In the genomic region with DNA sequence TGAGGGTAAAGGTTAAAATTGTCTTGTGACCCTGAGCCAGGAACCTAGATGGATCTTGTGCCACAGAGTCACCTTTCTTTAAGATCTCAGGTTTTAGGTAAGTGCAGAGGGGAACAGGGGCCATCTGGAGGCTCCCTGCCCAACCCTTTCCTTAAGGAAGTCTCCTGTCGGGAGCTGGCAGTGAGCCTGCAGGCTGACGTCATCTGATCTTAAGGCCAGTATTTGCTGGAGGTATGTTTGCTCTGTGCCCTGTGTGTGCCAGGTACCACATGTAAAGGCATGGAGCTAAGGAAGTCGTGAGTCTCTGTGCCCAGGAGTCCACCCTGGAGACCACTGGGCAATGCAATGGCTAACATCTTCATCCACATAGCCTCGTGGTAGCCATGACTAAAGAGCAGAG, we compare ENCODE assay signal across 12 mouse cellular contexts. TPM values are rescaled to one million over a fixed set of nuclear protein-coding genes. Genes with fewer than 3 reads are reported as not detected.
DNase-seq lines count a peak whose midpoint lies in the region; ATAC-seq and TF ChIP-seq lines count a peak whose summit lies in the region.
"Had no signal": no experiment of that assay in that cellular context is flagged by ENCODE, and none has a peak within 500 bp of the region (broad histone marks: within the 10 kb centered on the region; RNA-seq: fewer than 3 reads in every experiment).

No protein-coding gene starts in this region.

- no peak for ATAC-seq in kidney, embryonic 14.5 days (ENCODE audit: low FRiP score, low TSS enrichment)
- ATAC-seq in hindbrain, postnatal 0 days: no peak
- ATAC-seq: forebrain, embryonic 14.5 days had no signal

- no peak for TF ChIP-seq CTCF in hindbrain, postnatal 0 days (IDR thresholded peaks at IDR 0.05; ENCODE audit: low read depth)

- H3K4me3 ChIP-seq in kidney, embryonic 14.5 days (ENCODE audit: low read length): no peak overlapping the region
- H3K4me3 ChIP-seq in hindbrain, postnatal 0 days (ENCODE audit: low read length): no peak overlapping the region
- H3K4me3 ChIP-seq: hindbrain, embryonic 15.5 days; liver, embryonic 13.5 days had no signal

- H3K4me1 ChIP-seq in kidney, embryonic 14.5 days (ENCODE audit: control insufficient read depth, insufficient read depth, low read length): no peaks in the 10 kb centered on the region
- no peaks in the 10 kb centered on the region for H3K4me1 ChIP-seq in hindbrain, postnatal 0 days (ENCODE audit: insufficient read depth, low read length)
- H3K4me1 ChIP-seq: hindbrain, embryonic 15.5 days; liver, embryonic 13.5 days had no signal

- H3K9me3 ChIP-seq in kidney, embryonic 14.5 days (ENCODE audit: control insufficient read depth, low read length): no peaks in the 10 kb centered on the region
- H3K9me3 ChIP-seq in hindbrain, postnatal 0 days (ENCODE audit: low read length): no peaks in the 10 kb centered on the region
- H3K9me3 ChIP-seq: G1E; hindbrain, embryonic 15.5 days; liver, embryonic 13.5 days had no signal

- no peak overlapping the region for H3K4me2 ChIP-seq in kidney, embryonic 14.5 days (replicated peaks; ENCODE audit: low read depth, low read length)
- H3K4me2 ChIP-seq in hindbrain, postnatal 0 days (ENCODE audit: low read depth, low read length): no peak overlapping the region
- H3K4me2 ChIP-seq: hindbrain, embryonic 15.5 days; liver, embryonic 13.5 days had no signal

- no peaks in the 10 kb centered on the region for H3K27me3 ChIP-seq in kidney, embryonic 14.5 days (ENCODE audit: control insufficient read depth, insufficient read depth, low read length)
- H3K27me3 ChIP-seq in hindbrain, postnatal 0 days (ENCODE audit: insufficient read depth, low read length): no peaks in the 10 kb centered on the region
- H3K27me3 ChIP-seq: hindbrain, embryonic 15.5 days; liver, embryonic 13.5 days had no signal

- no peak overlapping the region for H3K27ac ChIP-seq in kidney, embryonic 14.5 days (ENCODE audit: low read depth, low read length)
- no peak overlapping the region for H3K27ac ChIP-seq in hindbrain, postnatal 0 days
- H3K27ac ChIP-seq: hindbrain, embryonic 15.5 days; liver, embryonic 13.5 days had no signal

- H3K36me3 ChIP-seq in kidney, embryonic 14.5 days (ENCODE audit: control insufficient read depth, insufficient read depth, low read length): no peaks in the 10 kb centered on the region
- H3K36me3 ChIP-seq in hindbrain, postnatal 0 days (ENCODE audit: insufficient read depth, low read length): no peaks in the 10 kb centered on the region
- H3K36me3 ChIP-seq: G1E; hindbrain, embryonic 15.5 days; liver, embryonic 13.5 days had no signal

- no peak overlapping the region for H3K9ac ChIP-seq in kidney, embryonic 14.5 days (ENCODE audit: low read depth, low read length)
- H3K9ac ChIP-seq in hindbrain, postnatal 0 days (replicated peaks; ENCODE audit: low read length): no peak overlapping the region
- H3K9ac ChIP-seq: hindbrain, embryonic 15.5 days; liver, embryonic 13.5 days had no signal

- 69% methylated on average over 4 of the region's 4 CpGs for WGBS in kidney, embryonic 14.5 days
- WGBS in hindbrain, postnatal 0 days: 70% methylated on average over 4 of the region's 4 CpGs

- DNase-seq in adrenal gland, postnatal 14 days: peak; percentile 35
- no peak for DNase-seq in adrenal gland, adult 18-20 months (ENCODE audit: low spot score in 2 of 2)
- peak; percentile 46 for DNase-seq in kidney, adult 18-20 months
- DNase-seq in kidney, postnatal 25 days: peak; percentile 70
- peak; percentile 74 to 78 for DNase-seq in lung, postnatal 4 days
- no peak for DNase-seq in Muller cell, postnatal 12 days (ENCODE audit: inconsistent ontology term)
- no peak for DNase-seq in hindbrain, postnatal 0 days (ENCODE audit: low spot score)
- DNase-seq: liver, embryonic 13.5 days had no signal

RNA-seq across cellular contexts. Expression of gene Spata13, which starts 27.6 kb away (rescaled TPM):
- 110 and 120 TPM in 2 replicates for total RNA-seq in adrenal gland, postnatal 14 days (2021)
- 100 to 1,000 TPM in 1 of 2 experiments, 10 to 100 TPM in 1; 95.8 to 130 TPM for total RNA-seq in adrenal gland, adult 18-20 months (2021)
- polyA plus RNA-seq in kidney, embryonic 14.5 days (2014; fragmentation: Nextera tagmentation; extraction: Ambion mirVana): 54.1 and 65.7 TPM in 2 replicates
- total RNA-seq in hindbrain, postnatal 0 days (2014; rRNA removed): 34.1 and 39.8 TPM in 2 replicates
- 16.5 and 17.0 TPM in 2 replicates for polyA plus RNA-seq in hindbrain, postnatal 0 days (2015; fragmentation: Nextera tagmentation; extraction: Ambion mirVana)

Comparison
In these comparisons a context has a peak if more than half of its experiments do, and no peak if none do; other contexts are left out.
1. DNase-seq: peak in adrenal gland, postnatal 14 days (single experiment), kidney, adult 18-20 months (single experiment), kidney, postnatal 25 days (2 of 2) and lung, postnatal 4 days (2 of 2); none in adrenal gland, adult 18-20 months (0 of 2), Muller cell, postnatal 12 days (single experiment) and hindbrain, postnatal 0 days (single experiment).